Mouse (Mus musculus): ENCODE results near the gene Cbfa2t3. TPM values are rescaled to one million over a fixed set of nuclear protein-coding genes. Genes with fewer than 3 reads are reported as not detected.

Cbfa2t3 gene
- polyA plus RNA-seq, 1 experiment = 3.9 TPM

DNA sequence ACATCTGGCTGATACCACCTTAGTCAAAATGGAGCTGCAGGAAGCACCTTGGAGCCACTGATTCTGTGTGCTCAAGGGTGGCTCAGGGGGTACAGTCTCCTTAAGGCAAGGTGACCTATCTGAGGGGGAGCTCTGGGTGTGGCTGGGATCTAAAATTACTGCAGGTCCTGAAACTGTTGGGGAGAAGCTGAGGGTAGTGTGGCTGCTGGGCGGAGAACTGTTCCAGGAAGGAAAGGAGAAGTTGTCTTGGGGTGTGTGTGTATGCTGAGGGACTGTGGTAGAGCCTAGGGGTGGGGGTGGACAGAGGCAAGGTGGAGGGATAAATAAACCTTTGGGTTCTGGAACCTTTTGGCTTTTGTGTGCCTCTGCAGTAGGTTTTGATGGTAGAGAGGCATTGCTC is 9.6 kb downstream of the Cbfa2t3 start:
- DNase-seq (ENCODE audit: low read depth) = no peak

DNA sequence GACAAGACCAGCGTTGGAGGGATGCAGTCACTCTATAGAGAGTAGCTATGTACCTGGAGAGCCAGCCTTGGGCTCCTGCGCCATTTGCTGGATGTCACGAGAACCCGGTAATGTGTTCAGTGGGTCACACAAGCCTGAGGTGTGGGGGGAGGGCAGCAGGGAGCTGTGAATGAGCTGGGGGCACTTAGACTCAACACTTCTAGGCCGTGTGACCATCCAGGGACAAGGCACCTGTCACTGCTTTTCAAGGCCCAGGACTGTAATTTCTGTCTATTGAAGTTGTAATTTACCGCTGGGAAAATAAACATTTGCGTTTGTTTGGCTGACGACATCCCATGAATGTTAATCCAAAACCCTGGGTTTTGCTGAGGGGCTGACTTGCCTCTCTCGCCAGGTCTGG is 12.0 kb downstream of the Cbfa2t3 start:
- no peak for DNase-seq (ENCODE audit: low read depth)

GRCm38 (mm10) chr8:122685097-122685861 is 13.6 kb downstream of the Cbfa2t3 start:
- DNase-seq (ENCODE audit: low read depth) = no peak

GRCm38 (mm10) chr8:122682820-122683219 is 16.1 kb downstream of the Cbfa2t3 start:
- no peak for DNase-seq (ENCODE audit: low read depth)

- no peak for DNase-seq (ENCODE audit: low read depth)
These were observed 18.7 kb downstream of the Cbfa2t3 start for GRCm38 (mm10) chr8:122680171-122680570.

- no peak for DNase-seq (ENCODE audit: low read depth)
These were observed 19.5 kb downstream of the Cbfa2t3 start for GRCm38 (mm10) chr8:122679325-122679920.

- no peak for DNase-seq (ENCODE audit: low read depth)
These were observed 20.1 kb downstream of the Cbfa2t3 start for GRCm38 (mm10) chr8:122678896-122679210.

- DNase-seq (ENCODE audit: low read depth) = no peak
These were observed 20.6 kb downstream of the Cbfa2t3 start for GRCm38 (mm10) chr8:122678061-122678895.

DNA sequence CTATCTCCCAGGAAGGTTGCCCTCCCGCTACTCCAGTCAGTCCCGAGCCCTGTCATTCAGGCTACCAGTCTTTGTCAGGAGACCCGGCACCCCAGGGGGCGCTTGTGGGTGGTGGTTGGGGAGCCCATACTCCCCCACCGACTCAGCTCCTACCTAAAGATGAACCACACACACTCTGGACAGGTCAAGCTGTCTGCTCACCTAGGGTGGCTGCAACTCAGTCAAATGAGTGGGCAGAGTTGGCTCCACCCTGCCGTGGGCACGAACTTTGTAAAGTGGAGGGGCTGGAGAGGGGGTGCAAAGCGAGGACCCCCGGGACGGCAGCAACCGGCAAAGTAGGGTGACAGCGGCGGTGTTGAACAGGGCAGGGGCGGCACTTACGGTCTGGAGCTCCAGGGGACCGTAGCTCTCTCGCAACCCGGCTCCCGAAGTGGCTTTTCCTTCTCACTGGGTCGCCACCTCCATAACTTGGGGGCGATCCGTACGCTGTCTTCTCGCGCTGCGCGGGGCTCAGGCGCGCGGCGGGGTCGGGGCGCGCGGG is 21.4 kb downstream of the Cbfa2t3 start:
- DNase-seq (ENCODE audit: low read depth) = no peak

GRCm38 (mm10) chr8:122676621-122677480 is 22.1 kb downstream of the Cbfa2t3 start:
- DNase-seq (ENCODE audit: low read depth) = no peak

GRCm38 (mm10) chr8:122675596-122676420 is 23.1 kb downstream of the Cbfa2t3 start:
- DNase-seq (ENCODE audit: low read depth) = no peak

GRCm38 (mm10) chr8:122674999-122675398 is 23.9 kb downstream of the Cbfa2t3 start:
- no peak for DNase-seq (ENCODE audit: low read depth)

GRCm38 (mm10) chr8:122673989-122674388 is 24.9 kb downstream of the Cbfa2t3 start:
- no peak for DNase-seq (ENCODE audit: low read depth)

DNA sequence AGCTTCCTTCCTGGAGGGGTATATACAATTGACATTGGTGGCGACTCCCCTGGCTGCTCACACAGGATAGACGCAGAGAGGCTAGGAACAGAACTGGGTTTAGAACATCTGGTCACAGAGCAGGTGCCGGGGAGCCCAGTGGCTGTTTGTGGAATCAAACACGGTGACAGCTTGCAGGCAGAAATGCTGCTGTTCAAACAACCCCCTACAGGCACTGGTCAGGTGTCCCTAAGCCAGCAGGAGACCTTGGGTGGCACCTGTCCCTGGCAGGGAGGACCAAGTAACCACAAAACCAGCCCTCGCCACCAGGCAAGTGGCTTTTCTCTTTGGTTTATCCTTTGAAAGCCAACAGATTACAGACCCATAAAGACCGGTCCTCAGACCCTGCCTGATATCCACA is 27.0 kb downstream of the Cbfa2t3 start:
- DNase-seq (ENCODE audit: low read depth) = no peak

GRCm38 (mm10) chr8:122670718-122671117 is 28.2 kb downstream of the Cbfa2t3 start:
- DNase-seq (ENCODE audit: low read depth) = no peak

DNA sequence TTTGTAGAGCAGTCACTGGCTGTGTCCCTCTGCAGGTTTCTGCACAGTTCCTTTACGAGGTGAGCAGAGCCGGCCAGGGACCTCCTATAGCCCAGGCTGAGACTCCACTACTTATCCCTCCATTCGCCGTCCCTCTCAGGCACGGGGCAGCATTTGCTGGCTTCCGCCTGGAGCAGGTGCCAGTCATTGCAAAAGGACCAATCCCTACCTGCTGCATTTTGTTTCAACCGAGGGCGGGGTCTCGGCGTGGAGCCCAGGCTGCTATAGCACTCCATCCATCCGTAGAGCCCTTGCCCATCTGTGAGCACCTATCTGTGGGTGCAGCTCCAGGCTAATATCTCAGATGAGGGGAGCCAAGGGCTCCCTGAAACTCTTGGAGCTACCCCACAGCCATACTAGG is 28.9 kb downstream of the Cbfa2t3 start:
- DNase-seq (ENCODE audit: low read depth) = no peak

DNA sequence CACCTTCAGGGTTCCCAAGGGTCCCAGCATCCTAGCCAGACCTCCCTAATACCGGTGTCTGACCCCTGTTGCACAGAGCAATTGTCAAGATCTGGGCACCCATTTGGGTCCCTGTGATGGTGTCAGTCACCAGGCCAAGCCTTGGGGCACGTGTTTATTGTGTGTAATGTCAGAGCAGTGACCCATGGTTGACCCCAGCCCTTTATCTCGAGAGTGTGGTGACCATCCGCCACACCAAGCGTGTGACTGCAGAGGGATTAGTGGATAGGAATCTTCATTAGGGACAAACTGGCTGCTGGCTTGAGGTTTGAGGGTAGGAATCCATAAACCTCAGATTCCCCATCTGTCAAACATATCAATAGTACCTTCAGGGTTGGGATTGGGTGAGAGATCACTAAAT is 29.5 kb downstream of the Cbfa2t3 start:
- DNase-seq (ENCODE audit: low read depth) = no peak

- DNase-seq (ENCODE audit: low read depth) = no peak
These were observed 31.1 kb downstream of the Cbfa2t3 start for GRCm38 (mm10) chr8:122667854-122668253.

DNA sequence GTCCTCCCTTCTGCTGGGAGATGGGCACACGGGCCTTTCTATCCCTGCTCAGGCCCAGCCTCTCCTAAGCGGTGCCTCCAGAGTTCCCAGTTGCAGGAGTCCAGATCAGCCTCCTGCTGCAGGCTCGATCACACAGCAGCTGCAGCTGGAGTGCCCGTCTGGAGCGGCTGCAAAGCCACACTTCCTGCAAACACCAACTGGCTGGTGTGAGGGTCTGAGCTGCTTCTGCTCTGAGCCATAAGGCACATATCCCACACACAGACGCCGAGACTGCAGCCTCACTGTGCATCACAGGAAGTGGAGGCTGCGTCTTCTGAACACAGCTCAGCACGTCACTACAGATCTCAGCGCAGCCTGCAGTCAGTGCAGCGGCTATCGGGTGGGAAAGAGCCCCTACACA is 32.1 kb downstream of the Cbfa2t3 start:
- no peak for DNase-seq (ENCODE audit: low read depth)

- DNase-seq (ENCODE audit: low read depth) = no peak
These were observed 32.6 kb downstream of the Cbfa2t3 start for GRCm38 (mm10) chr8:122666338-122666764.

Measured in gonadal fat pad, adult 2 months (tissue).